Mouse (Mus musculus): ENCODE measurements around the gene Tmem254c.
"Not testable (repeated sequence)": the region's sequence is repeated elsewhere in the genome, so short reads cannot be mapped to it uniquely, and the experiment has no call there.

DNA sequence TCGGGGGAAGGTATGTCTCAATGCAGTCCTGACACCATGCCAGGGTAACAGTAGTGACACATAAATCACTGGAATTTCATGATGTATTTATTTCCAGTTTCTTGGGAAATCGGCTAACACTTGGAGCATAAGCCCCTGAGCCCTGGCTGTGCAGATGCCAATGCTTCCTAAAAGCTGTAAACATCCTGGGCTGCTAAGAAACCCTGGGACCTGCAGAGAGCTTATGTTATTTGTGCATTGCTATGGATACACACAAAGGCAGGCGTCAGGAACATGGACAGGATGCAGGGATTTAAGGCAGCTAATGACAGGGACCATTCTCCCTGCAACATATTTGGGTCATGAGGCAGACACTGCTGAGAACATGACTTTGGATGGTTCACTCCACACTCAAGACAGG lies 9.0 kb downstream of the Tmem254c start:
- TF ChIP-seq CTCF (IDR thresholded peaks at IDR 0.05; ENCODE audit: low read depth); EP300 (optimal IDR thresholded peaks at IDR 0.05): not testable (repeated sequence)

Measured in stomach, postnatal 0 days (tissue).